Mouse (Mus musculus) liver, embryonic 14.5 days (tissue): Measurements from ENCODE around the gene Olfr103.

Experiments used
- CTCF ChIP-seq: IDR thresholded peaks from 2 replicates; pipeline ENCODE4 v1.5.1; 2016; ENCODE audit warnings: antibody characterized with exemption, low read depth, control low read depth
- EP300 ChIP-seq: IDR thresholded peaks from 2 replicates; pipeline ENCODE4 v1.6.1; 2016; ENCODE audit warnings: antibody characterized with exemption, low read depth

- TF ChIP-seq CTCF (no peak), EP300 (no peak)
These were observed 19.8 kb upstream of the Olfr103 start, which contains the start of gene Olfr104-ps for GRCm38 (mm10) chr17:37359282-37359681.
